Mouse (Mus musculus) stomach, postnatal 0 days (tissue): ENCODE data around the gene Tapbp.

Experiments used
- CTCF ChIP-seq: IDR thresholded peaks from 2 replicates; pipeline ENCODE4 v1.5.1; 2016; ENCODE audit warnings: antibody characterized with exemption, low read depth, mild to moderate bottlenecking, moderate library complexity
- EP300 ChIP-seq: optimal IDR thresholded peaks from 2 replicates; pipeline ENCODE3; 2016; ENCODE audit warnings: antibody characterized with exemption

DNA sequence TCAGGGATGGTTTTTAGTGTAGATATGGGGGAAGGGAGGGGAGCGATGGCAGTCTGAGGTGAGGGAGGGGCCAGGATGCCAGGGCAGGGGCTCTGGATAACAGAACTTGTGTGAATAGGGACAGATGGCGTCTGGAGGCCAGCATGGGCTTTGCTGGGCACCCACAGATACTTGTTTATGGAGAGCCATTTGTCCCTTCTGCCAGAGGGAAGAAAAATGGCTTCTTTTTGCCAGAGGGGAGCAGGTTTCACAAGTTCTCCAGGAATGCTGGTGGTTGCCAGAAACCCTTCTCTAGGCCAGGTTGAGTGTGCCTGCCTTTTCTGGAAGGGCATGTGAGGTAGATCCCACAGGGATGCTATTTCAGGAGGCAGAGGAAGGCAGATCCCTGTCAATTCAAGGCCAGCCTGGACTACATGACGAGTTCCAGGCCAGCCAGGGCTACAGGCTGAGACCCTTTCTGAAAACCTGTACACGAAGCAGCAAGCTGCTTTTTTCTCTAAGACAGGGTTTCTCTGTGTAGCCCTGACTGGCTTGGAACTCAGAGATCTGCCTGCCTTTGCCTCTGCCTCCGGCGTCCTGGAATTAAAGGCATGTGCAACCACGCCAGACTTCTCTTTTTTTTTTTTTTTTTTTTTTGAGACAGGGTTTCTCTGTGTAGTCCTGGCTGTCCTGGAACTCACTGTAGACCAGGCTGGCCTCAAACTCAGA lies 15.3 kb upstream of the Tapbp start:
- TF ChIP-seq CTCF (no peak), EP300 (no peak)
